Mouse (Mus musculus) embryo, embryonic 11.5 days (tissue): ENCODE data around the gene Dock1.

Experiments used
- DNase-seq: peaks from one replicate; pipeline ENCODE4 v3.0.0-alpha.2; 2012; ENCODE audit warnings: low read depth, low spot score

Dock1 gene

GRCm38 (mm10) chr7:134959086-134959485 lies 288.6 kb downstream of the Dock1 start:
- no peak for DNase-seq

- no peak for DNase-seq
These were observed 290.4 kb downstream of the Dock1 start for GRCm38 (mm10) chr7:134960871-134961270.

GRCm38 (mm10) chr7:134961608-134962007 lies 291.2 kb downstream of the Dock1 start:
- DNase-seq = no peak

GRCm38 (mm10) chr7:134990244-134990643 lies 319.8 kb downstream of the Dock1 start:
- no peak for DNase-seq

GRCm38 (mm10) chr7:134990911-134991310 lies 320.5 kb downstream of the Dock1 start:
- no peak for DNase-seq

- no peak for DNase-seq
These were observed 324.5 kb downstream of the Dock1 start for GRCm38 (mm10) chr7:134994983-134995382.

- no peak for DNase-seq
These were observed 331.8 kb downstream of the Dock1 start for GRCm38 (mm10) chr7:135002216-135002615.

GRCm38 (mm10) chr7:135002891-135003290 lies 332.4 kb downstream of the Dock1 start:
- no peak for DNase-seq

GRCm38 (mm10) chr7:135005964-135006560 lies 335.6 kb downstream of the Dock1 start:
- DNase-seq = no peak

GRCm38 (mm10) chr7:135008021-135008420 lies 337.6 kb downstream of the Dock1 start:
- DNase-seq = no peak

GRCm38 (mm10) chr7:135010997-135011396 lies 340.5 kb downstream of the Dock1 start:
- no peak for DNase-seq

GRCm38 (mm10) chr7:135017531-135017930 lies 347.1 kb downstream of the Dock1 start:
- no peak for DNase-seq

GRCm38 (mm10) chr7:135020762-135021161 lies 350.3 kb downstream of the Dock1 start:
- DNase-seq = no peak

- no peak for DNase-seq
These were observed 351.2 kb downstream of the Dock1 start for GRCm38 (mm10) chr7:135021544-135022100.

GRCm38 (mm10) chr7:135024531-135024930 lies 354.1 kb downstream of the Dock1 start:
- DNase-seq = no peak

- no peak for DNase-seq
These were observed 358.3 kb downstream of the Dock1 start for GRCm38 (mm10) chr7:135028716-135029115.

GRCm38 (mm10) chr7:135029136-135029535 lies 358.7 kb downstream of the Dock1 start:
- no peak for DNase-seq

GRCm38 (mm10) chr7:135031466-135031865 lies 361.0 kb downstream of the Dock1 start:
- DNase-seq = no peak

GRCm38 (mm10) chr7:135034811-135035210 lies 364.4 kb downstream of the Dock1 start:
- no peak for DNase-seq

GRCm38 (mm10) chr7:135035651-135036050 lies 365.2 kb downstream of the Dock1 start:
- no peak for DNase-seq

- DNase-seq = no peak
These were observed 368.5 kb downstream of the Dock1 start for GRCm38 (mm10) chr7:135038930-135039329.

- DNase-seq = no peak
These were observed 373.7 kb downstream of the Dock1 start for GRCm38 (mm10) chr7:135043931-135044765.

GRCm38 (mm10) chr7:135049416-135049815 lies 379.0 kb downstream of the Dock1 start:
- DNase-seq = no peak
